24 mouse cellular contexts compared by ENCODE assay signal in genomic region chr12:110492436-110492835, GRCm38 (mm10). TPM values are rescaled to one million over a fixed set of nuclear protein-coding genes. Genes with fewer than 3 reads are reported as not detected.
DNase-seq lines count a peak whose midpoint lies in the region; ATAC-seq lines count a peak whose summit lies in the region.
"Had no signal": no experiment of that assay in that cellular context is flagged by ENCODE, and none has a peak within 500 bp of the region (broad histone marks: within the 10 kb centered on the region; RNA-seq: fewer than 3 reads in every experiment).

No protein-coding gene starts in this region.

- WGBS in forebrain, embryonic 12.5 days: 94% methylated on average over 5 of the region's 5 CpGs

- H3K9me3 ChIP-seq in forebrain, embryonic 12.5 days: no peaks in the 10 kb centered on the region
- H3K9me3 ChIP-seq: forebrain, embryonic 10.5 days; hindbrain, embryonic 10.5 days had no signal

- H3K4me2 ChIP-seq in forebrain, embryonic 12.5 days: no peak overlapping the region
- H3K4me2 ChIP-seq: heart, embryonic 11.5 days; hindbrain, embryonic 14.5 days had no signal

- H3K9ac ChIP-seq in forebrain, embryonic 12.5 days: no peak overlapping the region
- H3K9ac ChIP-seq: forebrain, postnatal 0 days; hindbrain, embryonic 14.5 days had no signal

- H3K4me1 ChIP-seq in forebrain, embryonic 12.5 days: peaks cover 13% of the 10 kb centered on the region

- peaks cover 12% of the 10 kb centered on the region; the same call in 1 of the 2 replicates for H3K36me3 ChIP-seq in forebrain, embryonic 12.5 days (replicated peaks)

- H3K4me3 ChIP-seq in forebrain, embryonic 12.5 days (replicated peaks): no peak overlapping the region
- H3K4me3 ChIP-seq: forebrain, embryonic 10.5 days; gastrocnemius, adult 2 months; hindbrain, embryonic 10.5 days had no signal

- ATAC-seq in forebrain, embryonic 12.5 days (ENCODE audit: low FRiP score): no peak
- ATAC-seq: CD4-positive, CD25-positive, alpha-beta regulatory T cell, adult 4 months; forebrain, embryonic 14.5 days; forebrain, postnatal 0 days; hindbrain, postnatal 0 days had no signal

- H3K27ac ChIP-seq in forebrain, embryonic 12.5 days: no peak overlapping the region
- H3K27ac ChIP-seq: forebrain, embryonic 10.5 days; gastrocnemius, adult 2 months; hindbrain, embryonic 10.5 days; hindbrain, embryonic 14.5 days; hindbrain, postnatal 0 days had no signal

- DNase-seq in thymus, adult 18-20 months: peak; percentile 62 to 76
- DNase-seq in thymus, postnatal 10 days (ENCODE audit: low spot score in 2 of 2): peak; percentile 75 to 80
- DNase-seq in thymus, postnatal 36 days: peak; percentile 70 to 83
- no peak for DNase-seq in liver
- DNase-seq in cerebellum, adult 11 months: no peak
- DNase-seq: adrenal gland, adult 2 months; adrenal gland, postnatal 14 days; cerebellum, adult 11-12 months; cerebellum, adult 8-10 months; cerebellum, postnatal 10 days; cerebellum, postnatal 36 days; forebrain, postnatal 0 days; gastrocnemius, adult 2 months; gastrocnemius, postnatal 14 days; heart, adult 11 months; heart, postnatal 36 days had no signal

- H3K27me3 ChIP-seq in forebrain, embryonic 12.5 days: no peaks in the 10 kb centered on the region

RNA-seq across cellular contexts. Expression of gene Ppp2r5c, which starts 45.5 kb away (rescaled TPM):
- polyA plus RNA-seq in forebrain, embryonic 12.5 days (2016; fragmentation: Nextera tagmentation; extraction: Ambion mirVana): 152 and 157 TPM in 2 replicates

Comparison
In these comparisons a context has a peak if more than half of its experiments do, and no peak if none do; other contexts are left out.
1. DNase-seq: peak in thymus, adult 18-20 months (2 of 2), thymus, postnatal 10 days (2 of 2) and thymus, postnatal 36 days (2 of 2); none in liver (single experiment) and cerebellum, adult 11 months (single experiment).